Mouse (Mus musculus) cerebellum, adult 2 months (tissue): ENCODE measurements around the gene Cntn2. TPM values are rescaled to one million over a fixed set of nuclear protein-coding genes. Genes with fewer than 3 reads are reported as not detected.

Experiments used
- DNase-seq, 2 experiments: peaks; one replicate each; pipeline ENCODE4 v3.0.0; 2021
- H3K27ac ChIP-seq: fragments of 200-500 bp; 2 replicates; pipeline ENCODE4 v1.5.1; 2012; ENCODE audit warnings: low read length, control low read depth, inconsistent platforms; ENCODE audit not compliant: insufficient read depth
- H3K27me3 ChIP-seq: fragments of 200-500 bp; 2 replicates; pipeline ENCODE4 v1.6.1; 2012; ENCODE audit warnings: inconsistent platforms, mild to moderate bottlenecking, low read length, moderate library complexity; ENCODE audit not compliant: control insufficient read depth, insufficient read depth
- H3K4me1 ChIP-seq: fragments of 200-500 bp; 2 replicates; pipeline ENCODE4 v1.6.1; 2011; ENCODE audit warnings: low read length; ENCODE audit not compliant: control insufficient read depth, insufficient read depth
- H3K4me3 ChIP-seq: fragments of 200-500 bp; replicated peaks from 2 replicates; pipeline ENCODE3; 2011; ENCODE audit warnings: mild to moderate bottlenecking, low read depth, low read length, control low read depth; ENCODE audit not compliant: insufficient read depth
- CTCF ChIP-seq: fragments of 200-500 bp; IDR thresholded peaks from 2 replicates; pipeline ENCODE4 v1.5.1; 2011; ENCODE audit warnings: low read depth, mild to moderate bottlenecking, control low read depth, low read length, moderate library complexity, borderline replicate concordance; ENCODE audit not compliant: insufficient read depth
- POLR2A ChIP-seq: fragments of 200-500 bp; IDR thresholded peaks from 2 replicates; pipeline ENCODE4 v1.6.1; 2011; ENCODE audit warnings: low read length, control low read depth, borderline replicate concordance; ENCODE audit not compliant: insufficient read depth
- WGBS: fragments of 180-500 bp; shearing (Covaris S2); methylation state at CpG from one replicate; pipeline ENCODE4 v1.1.7; 2018; 5-methylcytosine and 5-hydroxymethylcytosine counted together
- polyA plus RNA-seq: library from polyadenylated mRNA; depleted of rRNA; stranded (reverse); fragments of >200 nt; gene quantifications from 2 replicates; pipeline ENCODE4 v1.2.3, GENCODE M21; 2012

Cntn2 gene
- polyA plus RNA-seq, 1 experiment: 165 TPM

DNA sequence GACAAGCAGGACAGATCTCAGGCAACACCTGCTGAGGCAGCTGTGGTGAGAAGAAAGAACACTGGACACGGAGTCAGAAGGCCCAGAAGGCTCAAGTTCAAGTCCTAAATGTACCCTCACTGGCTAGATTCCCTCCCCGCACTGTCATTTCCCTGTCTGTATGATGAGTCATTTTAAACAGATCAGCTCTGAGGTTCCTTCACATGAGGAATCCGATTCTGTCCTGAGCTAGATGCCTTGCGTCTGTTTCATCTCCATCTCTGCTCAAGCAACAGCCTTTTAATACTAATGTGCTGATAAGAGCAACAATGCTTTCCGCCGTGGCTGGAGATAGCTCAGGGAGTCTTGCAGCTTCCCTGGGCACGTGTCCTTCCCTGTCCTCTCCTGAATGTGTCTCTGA lies 22.7 kb upstream of the Cntn2 start:
- Histone ChIP-seq H3K27me3 (no peaks in the 10 kb centered on the region), H3K4me3 (no peak overlapping the region), H3K4me1 (peaks cover 56% of the 10 kb centered on the region), H3K27ac (no peak overlapping the region)
- 38% methylated on average over 7 of the region's 7 CpGs for WGBS
- TF ChIP-seq CTCF: no peak
- TF ChIP-seq POLR2A: no peak
- DNase-seq: no peak

GRCm38 (mm10) chr1:132564946-132565345 lies 21.9 kb upstream of the Cntn2 start:
- Histone ChIP-seq H3K27me3 (no peaks in the 10 kb centered on the region), H3K4me1 (peaks cover 54% of the 10 kb centered on the region), H3K27ac (no peak overlapping the region), H3K4me3 (no peak overlapping the region)
- DNase-seq: no peak
- TF ChIP-seq POLR2A (no peak), CTCF (no peak)
- WGBS: 63% methylated on average over 6 of the region's 6 CpGs

GRCm38 (mm10) chr1:132562337-132562795 lies 19.3 kb upstream of the Cntn2 start:
- H3K27me3 ChIP-seq: no peaks in the 10 kb centered on the region
- no peak for DNase-seq
- H3K4me1 ChIP-seq: peaks cover 49% of the 10 kb centered on the region
- WGBS: 69% methylated on average over 10 of the region's 10 CpGs
- H3K27ac ChIP-seq: no peak overlapping the region
- H3K4me3 ChIP-seq: no peak overlapping the region
- TF ChIP-seq CTCF (no peak), POLR2A (no peak)

DNA sequence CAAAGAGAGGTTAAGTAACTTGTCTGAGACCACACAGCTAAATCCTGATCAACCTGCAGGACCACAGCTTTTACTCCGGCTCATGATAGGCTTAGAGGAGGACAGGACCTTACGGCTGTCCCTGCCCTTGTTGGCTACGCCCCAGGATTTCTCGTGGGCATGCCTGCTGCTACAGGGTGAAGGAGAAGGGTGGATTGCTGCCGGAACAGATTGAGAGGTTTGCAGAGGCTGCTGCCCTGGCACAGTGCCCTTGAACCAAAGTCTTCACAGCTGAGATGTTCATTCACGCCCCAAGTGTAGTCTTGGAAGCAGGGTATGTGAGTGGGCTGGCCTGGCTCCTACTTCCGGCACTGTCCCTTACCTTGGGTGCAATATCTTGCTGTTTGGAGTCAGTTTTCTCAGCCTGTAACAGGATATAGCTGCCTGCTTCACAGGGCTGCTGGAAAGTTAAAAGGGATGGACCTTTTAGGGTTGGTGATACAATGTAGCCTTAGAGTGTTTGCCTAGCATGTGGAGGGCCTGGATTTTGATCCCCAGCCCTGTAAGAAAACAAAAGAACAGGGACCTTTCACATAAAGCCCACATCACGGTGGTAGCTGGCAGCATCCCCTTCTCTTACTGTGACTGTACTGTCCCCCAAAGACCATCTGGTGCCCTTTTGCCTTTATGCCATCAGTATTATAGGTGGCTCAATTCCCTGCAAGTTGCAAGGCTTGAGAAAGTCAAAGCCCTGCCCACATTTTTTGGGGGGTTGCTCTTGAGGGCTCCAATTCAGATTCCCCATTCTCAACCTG lies 18.0 kb upstream of the Cntn2 start:
- no peak for TF ChIP-seq CTCF
- no peak for TF ChIP-seq POLR2A
- no peak overlapping the region for H3K4me3 ChIP-seq
- no peaks in the 10 kb centered on the region for H3K27me3 ChIP-seq
- WGBS: 14% methylated on average over 8 of the region's 8 CpGs
- H3K27ac ChIP-seq: peak overlapping the region; percentile 20
- peak; percentile 68 to 69 for DNase-seq
- H3K4me1 ChIP-seq: peaks cover 43% of the 10 kb centered on the region

GRCm38 (mm10) chr1:132559045-132559444 lies 16.0 kb upstream of the Cntn2 start:
- Histone ChIP-seq H3K4me3 (no peak overlapping the region), H3K27ac (no peak overlapping the region), H3K27me3 (no peaks in the 10 kb centered on the region), H3K4me1 (peaks cover 31% of the 10 kb centered on the region)
- no peak for DNase-seq
- WGBS: 67% methylated on average over 6 of the region's 6 CpGs
- no peak for TF ChIP-seq POLR2A
- TF ChIP-seq CTCF: no peak

- TF ChIP-seq POLR2A (no peak), CTCF (no peak)
- peak; percentile 68 to 78 for DNase-seq
Observed at GRCm38 (mm10) chr1:132557901-132558631, 15.0 kb upstream of the Cntn2 start.

GRCm38 (mm10) chr1:132543789-132544188 lies 733 bp upstream of the Cntn2 start:
- Histone ChIP-seq H3K4me3 (no peak overlapping the region), H3K27me3 (no peaks in the 10 kb centered on the region), H3K27ac (no peak overlapping the region), H3K4me1 (peaks cover 12% of the 10 kb centered on the region)
- 47% methylated on average over 8 of the region's 8 CpGs for WGBS
- DNase-seq: peak; percentile 38 to 44
- TF ChIP-seq POLR2A: no peak
- TF ChIP-seq CTCF: no peak

More at GRCm38 (mm10) chr1:132557901-132558631, 15.0 kb upstream of the Cntn2 start:
- Histone ChIP-seq H3K27ac (no peak overlapping the region), H3K4me1 (peaks cover 31% of the 10 kb centered on the region), H3K27me3 (no peaks in the 10 kb centered on the region), H3K4me3 (no peak overlapping the region)
- 12% methylated on average over 9 of the region's 9 CpGs for WGBS
